Mouse (Mus musculus) ES-E14 (cell line): ENCODE results near the gene Arhgef39. TPM values are rescaled to one million over a fixed set of nuclear protein-coding genes. Genes with fewer than 3 reads are reported as not detected.

Source experiments
- DNase-seq: peaks from one replicate; pipeline ENCODE4 v3.0.0-alpha.2; 2013; ENCODE audit warnings: low read depth, low spot score
- H3K27ac ChIP-seq: 2 replicates; pipeline ENCODE4 v1.5.1; 2012; ENCODE audit warnings: low read depth, mild to moderate bottlenecking, low read length, moderate library complexity, mixed read lengths; ENCODE audit not compliant: poor library complexity, insufficient read depth, severe bottlenecking
- H3K36me3 ChIP-seq: 2 replicates; pipeline ENCODE4 v1.6.1; 2012; ENCODE audit warnings: mild to moderate bottlenecking, low read length, moderate library complexity, mixed read lengths; ENCODE audit not compliant: control insufficient read depth, poor library complexity, insufficient read depth, severe bottlenecking
- H3K4me1 ChIP-seq, 2 experiments: fragments of 150-350 bp in 1 of 2; sonication (generic) in 1 of 2; 2 replicates each; pipeline ENCODE4 v1.6.1; 2012; ENCODE audit warnings: low read length in 2 of 2, mild to moderate bottlenecking in 1 of 2, mixed read lengths in 1 of 2; ENCODE audit not compliant: control insufficient read depth in 2 of 2, insufficient read depth in 2 of 2, poor library complexity in 1 of 2
- H3K4me3 ChIP-seq, 2 experiments: fragments of 150-350 bp in 1 of 2; sonication (generic) in 1 of 2; 2 replicates each; pipeline ENCODE4 v1.5.1; 2012; ENCODE audit warnings: low read length in 2 of 2, low read depth in 1 of 2, mild to moderate bottlenecking in 1 of 2, mixed read lengths in 1 of 2; ENCODE audit not compliant: insufficient read depth in 1 of 2, poor library complexity in 1 of 2, severe bottlenecking in 1 of 2
- H3K9ac ChIP-seq: 2 replicates; pipeline ENCODE4 v1.6.1; 2012; ENCODE audit warnings: low read depth, mild to moderate bottlenecking, low read length, mixed read lengths; ENCODE audit not compliant: poor library complexity, insufficient read depth, severe bottlenecking
- H3K9me3 ChIP-seq: fragments of 150-350 bp; sonication (generic); 2 replicates; pipeline ENCODE4 v1.6.1; 2012; ENCODE audit warnings: low read depth, mild to moderate bottlenecking, low read length; ENCODE audit not compliant: control insufficient read depth, insufficient read depth
- CHD2 ChIP-seq: IDR thresholded peaks from 2 replicates; pipeline ENCODE4 v1.6.1; 2014; ENCODE audit warnings: mild to moderate bottlenecking, low read depth, low read length, inconsistent platforms
- HCFC1 ChIP-seq: IDR thresholded peaks from 2 replicates; pipeline ENCODE4 v1.6.1; 2012; ENCODE audit warnings: low read length, inconsistent platforms, borderline replicate concordance; ENCODE audit not compliant: insufficient read depth
- MAFK ChIP-seq: IDR thresholded peaks from 2 replicates; pipeline ENCODE4 v1.6.1; 2014; ENCODE audit warnings: mild to moderate bottlenecking, low read depth, low read length, inconsistent platforms; ENCODE audit not compliant: insufficient read depth
- ZC3H11A ChIP-seq: IDR thresholded peaks from 2 replicates; pipeline ENCODE4 v1.6.1; 2012; ENCODE audit warnings: low read depth, mild to moderate bottlenecking, inconsistent platforms, low read length, borderline replicate concordance
- ZNF384 ChIP-seq: IDR thresholded peaks from 2 replicates; pipeline ENCODE4 v1.6.1; 2012; ENCODE audit warnings: low read depth, low read length, inconsistent platforms
- in situ Hi-C, 2 experiments: fragments of 600-800 bp; cut with MboI; formaldehyde crosslinking; loops; one replicate each; pipeline ENCODE4 v1.15.1; 2025; ENCODE audit warnings: low sequenced_read_pairs in 2 of 2, inconsistent platforms in 1 of 2; ENCODE audit not compliant: unreplicated experiment in 2 of 2
- total RNA-seq: library from RNA; depleted of rRNA; stranded (reverse); fragments of 300-350 nt; gene quantifications from 2 replicates; pipeline ENCODE4 v1.2.3, GENCODE M21; 2012

Gene Arhgef39
- total RNA-seq, 1 experiment = 32.1 TPM

DNA sequence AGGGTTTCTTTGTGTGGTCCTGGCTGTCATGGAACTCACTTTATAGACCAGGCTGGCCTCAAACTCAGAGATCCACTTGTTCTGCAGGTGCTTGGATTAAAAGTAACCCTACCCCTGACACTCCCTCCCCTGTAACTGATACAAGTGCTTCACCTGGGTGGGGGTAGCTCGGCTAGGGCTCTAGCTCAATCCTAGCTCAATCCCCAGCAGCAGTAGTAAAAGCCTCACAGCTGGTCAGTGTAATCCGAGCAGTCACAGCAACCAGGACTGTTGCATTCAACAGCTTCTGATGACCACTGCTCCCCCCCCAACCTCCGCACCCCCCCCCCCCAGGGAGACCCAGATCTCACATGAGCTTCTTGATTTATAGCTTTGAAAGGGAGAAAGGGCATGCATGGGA, 42.5 kb upstream of the Arhgef39 start:
- in situ Hi-C loops = no loop called here
- H3K9ac ChIP-seq = no peak overlapping the region
- peaks cover 19% of the 10 kb centered on the region for H3K9me3 ChIP-seq

DNA sequence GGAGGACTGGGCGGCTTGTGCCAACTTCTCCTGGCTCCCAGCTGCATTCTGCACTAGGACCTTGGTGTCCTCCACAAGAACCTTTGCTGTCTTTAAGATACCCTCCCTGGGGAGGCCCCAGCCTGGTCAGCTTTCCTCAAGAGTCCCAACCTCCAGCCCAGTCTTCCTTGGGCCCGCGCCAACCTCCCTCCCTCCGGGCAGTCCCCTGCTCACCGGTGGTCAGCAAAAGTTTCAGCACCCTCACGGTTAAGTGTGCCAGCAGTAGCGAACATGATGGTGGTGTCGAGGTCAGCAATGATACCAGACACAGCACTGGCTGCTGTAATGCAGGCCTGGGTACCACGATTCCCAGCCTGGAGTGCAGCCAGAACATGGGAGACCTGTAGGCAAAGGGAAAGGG, 36.5 kb upstream of the Arhgef39 start:
- Histone ChIP-seq H3K4me3 (no peak overlapping the region), H3K27ac (no peak overlapping the region), H3K9me3 (peaks cover 7% of the 10 kb centered on the region; the same call in 1 of the 2 replicates), H3K36me3 (peaks cover 87% of the 10 kb centered on the region), H3K4me1 (peaks cover 4 to 12% of the 10 kb centered on the region in 2 experiments; a peak in 2 of 4 replicates), H3K9ac (no peak overlapping the region)
- DNase-seq = no peak
- in situ Hi-C loops = no loop called here
- TF ChIP-seq ZC3H11A = no peak
- TF ChIP-seq MAFK = no peak
- no peak for TF ChIP-seq HCFC1
- TF ChIP-seq CHD2 = no peak
- TF ChIP-seq ZNF384 = no peak

More for the DNA sequence above, 42.5 kb upstream of the Arhgef39 start:
- no peaks in the 10 kb centered on the region for H3K4me1 ChIP-seq
- no peak overlapping the region for H3K4me3 ChIP-seq
- H3K36me3 ChIP-seq = peaks cover 91% of the 10 kb centered on the region
- DNase-seq = no peak
- no peak overlapping the region for H3K27ac ChIP-seq
- TF ChIP-seq CHD2 (no peak), MAFK (no peak), HCFC1 (no peak), ZNF384 (no peak), ZC3H11A (no peak)

DNA sequence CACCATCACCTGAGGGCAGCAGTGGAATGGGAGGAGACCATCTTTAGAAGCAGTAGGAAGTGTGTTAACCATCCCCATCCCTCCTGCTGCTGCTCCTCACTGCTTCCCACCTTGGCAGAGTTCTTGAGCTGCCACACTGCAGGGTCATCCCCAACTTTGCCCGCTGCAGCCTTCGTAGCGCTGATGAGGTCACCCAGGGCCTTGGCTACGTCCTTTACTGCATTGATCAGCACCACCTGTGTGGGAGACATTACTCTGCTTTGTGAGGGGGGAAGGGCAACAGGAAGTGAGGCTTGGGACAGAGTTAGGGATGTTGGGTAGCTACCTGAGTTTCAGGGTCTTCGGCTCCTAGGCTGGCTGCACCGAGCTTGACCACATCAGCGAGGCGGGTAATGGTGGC, 36.1 kb upstream of the Arhgef39 start:
- Histone ChIP-seq H3K4me1 (peaks cover 4 to 12% of the 10 kb centered on the region in 2 experiments; a peak in 2 of 4 replicates), H3K27ac (no peak overlapping the region), H3K9me3 (peaks cover 7% of the 10 kb centered on the region; the same call in 1 of the 2 replicates), H3K9ac (no peak overlapping the region), H3K4me3 (no peak overlapping the region), H3K36me3 (peaks cover 87% of the 10 kb centered on the region)
- no peak for TF ChIP-seq ZC3H11A
- TF ChIP-seq MAFK = no peak
- TF ChIP-seq ZNF384 = no peak
- no peak for TF ChIP-seq CHD2
- TF ChIP-seq HCFC1 = no peak
- in situ Hi-C loops = no loop called here
- no peak for DNase-seq

DNA sequence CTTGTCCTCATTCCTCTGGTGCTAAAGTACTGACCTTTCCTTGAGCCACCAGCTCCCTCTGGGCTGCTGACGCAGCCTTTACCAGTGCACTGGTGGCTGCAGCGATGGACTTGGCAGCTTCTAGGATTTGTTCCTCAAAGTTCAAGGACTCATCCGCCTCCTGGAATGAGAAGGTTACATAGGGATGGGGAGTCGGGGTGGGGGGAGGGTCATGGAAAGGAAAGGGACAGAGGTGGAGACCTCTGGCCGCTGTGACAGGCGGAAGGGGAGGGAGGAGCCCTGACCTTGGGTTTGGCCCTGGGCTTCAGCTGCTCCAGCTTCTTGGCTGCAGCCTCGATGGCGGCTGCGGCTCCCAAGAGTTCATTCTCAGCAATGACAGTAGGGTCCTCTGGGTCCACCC, 33.8 kb upstream of the Arhgef39 start:
- Histone ChIP-seq H3K9ac (no peak overlapping the region), H3K27ac (no peak overlapping the region), H3K9me3 (no peaks in the 10 kb centered on the region), H3K4me1 (peaks cover 4 to 12% of the 10 kb centered on the region in 2 experiments; a peak in 2 of 4 replicates), H3K4me3 (no peak overlapping the region), H3K36me3 (peaks cover 64% of the 10 kb centered on the region)
- in situ Hi-C loops = no loop called here
- TF ChIP-seq ZC3H11A = no peak
- no peak for TF ChIP-seq HCFC1
- no peak for TF ChIP-seq MAFK
- TF ChIP-seq CHD2 = no peak
- no peak for TF ChIP-seq ZNF384
- DNase-seq = no peak

DNA sequence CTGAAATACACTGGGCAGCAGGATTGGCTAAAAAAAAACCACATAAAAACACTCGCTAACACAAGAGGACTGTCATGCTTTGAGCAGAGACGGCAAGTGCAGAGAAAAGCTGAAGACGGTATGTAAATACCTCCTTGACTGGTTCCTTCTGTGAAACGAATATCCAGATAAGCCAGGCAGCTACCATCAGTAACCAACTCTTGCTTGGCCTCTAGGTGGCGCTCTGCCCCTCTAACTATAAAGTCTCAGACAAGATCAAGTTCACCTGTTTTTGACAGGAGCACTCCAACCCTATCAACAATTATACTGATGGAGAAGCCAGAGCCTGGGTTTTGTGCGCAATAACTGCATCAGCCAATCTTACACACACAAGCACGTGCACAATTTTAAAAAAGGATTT, 31.1 kb upstream of the Arhgef39 start:
- peak; percentile 66 for DNase-seq
- no peaks in the 10 kb centered on the region for H3K9me3 ChIP-seq
- no peak overlapping the region for H3K9ac ChIP-seq
- in situ Hi-C loops = no loop called here
- no peak overlapping the region for H3K4me3 ChIP-seq
- peaks cover 39% of the 10 kb centered on the region for H3K36me3 ChIP-seq
- no peak overlapping the region for H3K27ac ChIP-seq
- H3K4me1 ChIP-seq = peaks cover 4 to 11% of the 10 kb centered on the region in 2 experiments; a peak in 2 of 4 replicates
- no peak for TF ChIP-seq ZC3H11A
- no peak for TF ChIP-seq CHD2
- no peak for TF ChIP-seq MAFK
- TF ChIP-seq HCFC1 = no peak
- no peak for TF ChIP-seq ZNF384
